Mouse (Mus musculus) liver, embryonic 12.5 days (tissue): ENCODE results near the gene Inca1. TPM values are rescaled to one million over a fixed set of nuclear protein-coding genes. Genes with fewer than 3 reads are reported as not detected.

Experiments
- ATAC-seq: fragments of 200-750 bp; cut with Nextera tagmentation; 2 replicates; pipeline ENCODE4 v1.8.0; 2017; ENCODE audit warnings: moderate number of reproducible peaks, mild to moderate bottlenecking, moderate library complexity
- H3K27ac ChIP-seq: fragments of 300-500 bp; sonication (generic); 2 replicates; pipeline ENCODE4 v1.5.1; 2016; ENCODE audit warnings: mild to moderate bottlenecking
- H3K27me3 ChIP-seq: fragments of 300-500 bp; sonication (generic); replicated peaks from 2 replicates; pipeline ENCODE4 v1.6.1; 2016; ENCODE audit warnings: mild to moderate bottlenecking, moderate library complexity
- H3K36me3 ChIP-seq: fragments of 300-500 bp; sonication (generic); 2 replicates; pipeline ENCODE4 v1.6.1; 2016; ENCODE audit warnings: mild to moderate bottlenecking, moderate library complexity
- H3K4me1 ChIP-seq: fragments of 300-500 bp; sonication (generic); 2 replicates; pipeline ENCODE4 v1.6.1; 2016
- H3K4me2 ChIP-seq: fragments of 300-500 bp; sonication (generic); 2 replicates; pipeline ENCODE4 v1.6.1; 2016; ENCODE audit warnings: mild to moderate bottlenecking, moderate library complexity
- H3K4me3 ChIP-seq: fragments of 300-500 bp; sonication (generic); 2 replicates; pipeline ENCODE4 v1.5.1; 2016; ENCODE audit warnings: mild to moderate bottlenecking, moderate library complexity
- H3K9ac ChIP-seq: fragments of 300-500 bp; sonication (generic); 2 replicates; pipeline ENCODE4 v1.6.1; 2016; ENCODE audit warnings: mild to moderate bottlenecking, moderate library complexity
- H3K9me3 ChIP-seq: fragments of 300-500 bp; sonication (generic); replicated peaks from 2 replicates; pipeline ENCODE4 v1.6.1; 2016; ENCODE audit warnings: mild to moderate bottlenecking, moderate library complexity
- WGBS: fragments of 180-500 bp; shearing (Covaris S2); methylation state at CpG from one replicate; pipeline ENCODE4 v1.1.7; 2016; ENCODE audit not compliant: insufficient replicate concordance; 5-methylcytosine and 5-hydroxymethylcytosine counted together
- polyA plus RNA-seq: library from polyadenylated mRNA; unstranded; fragments of >200 nt; fragmentation: Nextera tagmentation; extraction: Ambion mirVana; gene quantifications from 2 replicates; pipeline ENCODE4 v1.2.1, GENCODE M21; 2016

The Inca1 gene
- polyA plus RNA-seq = 0.41 and 0.97 TPM in 2 replicates

GRCm38 (mm10) chr11:70699722-70700556 is at the start of gene Inca1, which contains the start of gene Kif1c:
TSS of gene Inca1 (minus strand) at chr11:70700155.
TSS of gene Kif1c (plus strand) at chr11:70700548.
- Histone ChIP-seq H3K9ac (peak within 1 kb of the TSS; percentile 86), H3K27ac (peak within 1 kb of the TSS; percentile 84), H3K27me3 (peaks cover 39% of the 10 kb centered on the region), H3K4me1 (peaks cover 25% of the 10 kb centered on the region), H3K4me3 (peak within 1 kb of the TSS; percentile 77), H3K4me2 (peak within 1 kb of the TSS; percentile 97), H3K36me3 (peaks cover 12% of the 10 kb centered on the region), H3K9me3 (no peaks in the 10 kb centered on the region)
- WGBS = 2% methylated on average over 69 of the region's 69 CpGs
- ATAC-seq = peak; percentile 94

GRCm38 (mm10) chr11:70747876-70748545 is 48.1 kb upstream of the Inca1 start:
- Histone ChIP-seq H3K4me3 (no peak overlapping the region), H3K36me3 (no peaks in the 10 kb centered on the region), H3K9ac (no peak overlapping the region), H3K4me2 (no peak overlapping the region), H3K9me3 (0 out of 2 replicates have a peak, but pooled peaks cover 3% of the 10 kb centered on the region), H3K4me1 (peaks cover 5% of the 10 kb centered on the region), H3K27me3 (peaks cover 3% of the 10 kb centered on the region; the same call in 1 of the 2 replicates), H3K27ac (no peak overlapping the region)
- 64% methylated on average over 4 of the region's 4 CpGs for WGBS
- ATAC-seq = no peak

- no peaks in the 10 kb centered on the region for H3K36me3 ChIP-seq
- peaks cover 3% of the 10 kb centered on the region; the same call in 1 of the 2 replicates for H3K27me3 ChIP-seq
- no peak overlapping the region for H3K27ac ChIP-seq
- no peaks in the 10 kb centered on the region for H3K4me1 ChIP-seq
- H3K4me2 ChIP-seq = no peak overlapping the region
- H3K9me3 ChIP-seq = 0 out of 2 replicates have a peak, but pooled peaks cover 3% of the 10 kb centered on the region
- 52% methylated on average over 7 of the region's 7 CpGs for WGBS
- no peak overlapping the region for H3K9ac ChIP-seq
- no peak for ATAC-seq
- H3K4me3 ChIP-seq = no peak overlapping the region
Measured at GRCm38 (mm10) chr11:70745636-70746035, 45.7 kb upstream of the Inca1 start.

- H3K4me3 ChIP-seq = no peak overlapping the region
- H3K27me3 ChIP-seq = peaks cover 15% of the 10 kb centered on the region
- no peak overlapping the region for H3K9ac ChIP-seq
- 74% methylated on average over 12 of the region's 12 CpGs for WGBS
- no peaks in the 10 kb centered on the region for H3K36me3 ChIP-seq
- no peak overlapping the region for H3K4me2 ChIP-seq
- H3K4me1 ChIP-seq = no peaks in the 10 kb centered on the region
- no peak overlapping the region for H3K27ac ChIP-seq
- ATAC-seq = no peak
- no peaks in the 10 kb centered on the region for H3K9me3 ChIP-seq
Measured at GRCm38 (mm10) chr11:70742581-70743459, 42.9 kb upstream of the Inca1 start.

- Histone ChIP-seq H3K27me3 (peaks cover 21% of the 10 kb centered on the region), H3K4me2 (no peak overlapping the region), H3K27ac (no peak overlapping the region), H3K36me3 (no peaks in the 10 kb centered on the region), H3K4me1 (no peaks in the 10 kb centered on the region), H3K4me3 (no peak overlapping the region), H3K9me3 (no peaks in the 10 kb centered on the region), H3K9ac (no peak overlapping the region)
- ATAC-seq = no peak
- WGBS = 77% methylated on average over 7 of the region's 7 CpGs
Measured at GRCm38 (mm10) chr11:70742117-70742516, 42.2 kb upstream of the Inca1 start.

- no peak overlapping the region for H3K4me3 ChIP-seq
- H3K27ac ChIP-seq = no peak overlapping the region
- H3K36me3 ChIP-seq = no peaks in the 10 kb centered on the region
- no peaks in the 10 kb centered on the region for H3K9me3 ChIP-seq
- H3K4me1 ChIP-seq = no peaks in the 10 kb centered on the region
- WGBS = 60% methylated on average over 3 of the region's 3 CpGs
- no peak overlapping the region for H3K4me2 ChIP-seq
- no peak for ATAC-seq
- H3K9ac ChIP-seq = no peak overlapping the region
- peaks cover 26% of the 10 kb centered on the region for H3K27me3 ChIP-seq
Measured at GRCm38 (mm10) chr11:70741603-70742002, 41.6 kb upstream of the Inca1 start.

- no peak for ATAC-seq
- Histone ChIP-seq H3K4me2 (no peak overlapping the region), H3K4me1 (no peaks in the 10 kb centered on the region), H3K27me3 (peaks cover 39% of the 10 kb centered on the region), H3K4me3 (no peak overlapping the region), H3K9me3 (no peaks in the 10 kb centered on the region), H3K36me3 (no peaks in the 10 kb centered on the region), H3K27ac (no peak overlapping the region), H3K9ac (no peak overlapping the region)
- 29% methylated on average over 5 of the region's 5 CpGs for WGBS
Measured at GRCm38 (mm10) chr11:70737749-70738148, 37.8 kb upstream of the Inca1 start.

GRCm38 (mm10) chr11:70733256-70733655 is 33.3 kb upstream of the Inca1 start:
- Histone ChIP-seq H3K27ac (no peak overlapping the region), H3K9ac (no peak overlapping the region), H3K4me2 (no peak overlapping the region), H3K4me3 (no peak overlapping the region), H3K9me3 (no peaks in the 10 kb centered on the region), H3K27me3 (peaks cover 38% of the 10 kb centered on the region), H3K4me1 (no peaks in the 10 kb centered on the region), H3K36me3 (peaks cover 9% of the 10 kb centered on the region)
- WGBS = 44% methylated on average over 5 of the region's 5 CpGs
- no peak for ATAC-seq

- Histone ChIP-seq H3K9ac (no peak overlapping the region), H3K27me3 (peaks cover 24% of the 10 kb centered on the region), H3K27ac (no peak overlapping the region), H3K4me1 (no peaks in the 10 kb centered on the region), H3K9me3 (no peaks in the 10 kb centered on the region), H3K4me2 (no peak overlapping the region), H3K4me3 (no peak overlapping the region), H3K36me3 (peaks cover 27% of the 10 kb centered on the region)
- 64% methylated on average over 5 of the region's 5 CpGs for WGBS
- no peak for ATAC-seq
Measured at GRCm38 (mm10) chr11:70731178-70731577, 31.2 kb upstream of the Inca1 start.

- ATAC-seq = peak; percentile 50; the same call in 1 of the 2 replicates
- no peak overlapping the region for H3K9ac ChIP-seq
- peaks cover 33% of the 10 kb centered on the region for H3K36me3 ChIP-seq
- WGBS = 66% methylated on average over 9 of the region's 9 CpGs
- H3K4me1 ChIP-seq = no peaks in the 10 kb centered on the region
- no peak overlapping the region for H3K4me2 ChIP-seq
- H3K27ac ChIP-seq = no peak overlapping the region
- H3K9me3 ChIP-seq = no peaks in the 10 kb centered on the region
- H3K27me3 ChIP-seq = peaks cover 28% of the 10 kb centered on the region
- no peak overlapping the region for H3K4me3 ChIP-seq
Measured at GRCm38 (mm10) chr11:70730427-70731038, 30.6 kb upstream of the Inca1 start.

- Histone ChIP-seq H3K4me3 (no peak overlapping the region), H3K4me2 (no peak overlapping the region), H3K4me1 (no peaks in the 10 kb centered on the region), H3K27ac (no peak overlapping the region), H3K9me3 (no peaks in the 10 kb centered on the region), H3K36me3 (peaks cover 52% of the 10 kb centered on the region), H3K9ac (no peak overlapping the region), H3K27me3 (peaks cover 36% of the 10 kb centered on the region)
- WGBS = 45% methylated on average over 5 of the region's 5 CpGs
- ATAC-seq = no peak
Measured at GRCm38 (mm10) chr11:70727385-70727784, 27.4 kb upstream of the Inca1 start.
